Mouse (Mus musculus) hindbrain, embryonic 15.5 days (tissue): ENCODE measurements around the gene Nthl1. TPM values are rescaled to one million over a fixed set of nuclear protein-coding genes. Genes with fewer than 3 reads are reported as not detected.

Source experiments
- ATAC-seq: fragments of 200-750 bp; cut with Nextera tagmentation; 2 replicates; pipeline ENCODE4 v1.8.0; 2017; ENCODE audit warnings: low read depth, moderate number of reproducible peaks, moderate TSS enrichment; ENCODE audit not compliant: low FRiP score
- H3K27ac ChIP-seq: fragments of 300-500 bp; sonication (generic); replicated peaks from 2 replicates; pipeline ENCODE4 v1.5.1; 2015; ENCODE audit warnings: mild to moderate bottlenecking, inconsistent platforms
- H3K27me3 ChIP-seq: fragments of 300-500 bp; sonication (generic); 2 replicates; pipeline ENCODE4 v1.6.1; 2015; ENCODE audit warnings: control low read depth, inconsistent platforms
- H3K36me3 ChIP-seq: fragments of 300-500 bp; sonication (generic); 2 replicates; pipeline ENCODE4 v1.6.1; 2015; ENCODE audit warnings: control low read depth, inconsistent platforms
- H3K4me1 ChIP-seq: fragments of 300-500 bp; sonication (generic); replicated peaks from 2 replicates; pipeline ENCODE4 v1.6.1; 2015; ENCODE audit warnings: control low read depth, inconsistent platforms
- H3K4me2 ChIP-seq: fragments of 300-500 bp; sonication (generic); 2 replicates; pipeline ENCODE4 v1.6.1; 2015; ENCODE audit warnings: moderate library complexity, mild to moderate bottlenecking, inconsistent platforms
- H3K4me3 ChIP-seq: fragments of 300-500 bp; sonication (generic); 2 replicates; pipeline ENCODE4 v1.5.1; 2015; ENCODE audit warnings: mild to moderate bottlenecking, inconsistent platforms
- H3K9ac ChIP-seq: fragments of 300-500 bp; sonication (generic); 2 replicates; pipeline ENCODE4 v1.6.1; 2015; ENCODE audit warnings: inconsistent platforms
- H3K9me3 ChIP-seq: fragments of 300-500 bp; sonication (generic); 2 replicates; pipeline ENCODE4 v1.6.1; 2016; ENCODE audit warnings: control low read depth, inconsistent platforms
- WGBS: fragments of 180-500 bp; shearing (Covaris S2); methylation state at CpG from one replicate; pipeline ENCODE4 v1.1.7; 2015; 5-methylcytosine and 5-hydroxymethylcytosine counted together
- polyA plus RNA-seq: library from polyadenylated mRNA; unstranded; fragments of >200 nt; fragmentation: Nextera tagmentation; extraction: Ambion mirVana; gene quantifications from 2 replicates; pipeline ENCODE4 v1.2.1, GENCODE M21; 2015

Nthl1 gene
- polyA plus RNA-seq, result 11.4 and 11.6 TPM in 2 replicates

GRCm38 (mm10) chr17:24632167-24632812 is at the start of gene Nthl1, which contains the start of gene Tsc2:
Gene Nthl1, plus strand, starts transcription at chr17:24632680.
Gene Tsc2, minus strand, starts transcription at chr17:24632630.
- peak within 1 kb of the TSS; percentile 93 for H3K4me2 ChIP-seq
- H3K4me1 ChIP-seq, result peaks cover 18% of the 10 kb centered on the region
- H3K36me3 ChIP-seq, result peaks cover 31% of the 10 kb centered on the region
- no peaks in the 10 kb centered on the region for H3K27me3 ChIP-seq
- peak within 1 kb of the TSS; percentile 80 for H3K4me3 ChIP-seq
- no peaks in the 10 kb centered on the region for H3K9me3 ChIP-seq
- H3K27ac ChIP-seq, result peak within 1 kb of the TSS; percentile 84
- 2% methylated on average over 51 of the region's 51 CpGs for WGBS
- H3K9ac ChIP-seq, result peak within 1 kb of the TSS; percentile 61
- ATAC-seq, result peak; percentile 92

- H3K9ac ChIP-seq, result no peak overlapping the region
- 67% methylated on average over 5 of the region's 5 CpGs for WGBS
- H3K36me3 ChIP-seq, result peaks cover 87% of the 10 kb centered on the region
- H3K4me1 ChIP-seq, result no peaks in the 10 kb centered on the region
- ATAC-seq, result no peak
- no peak overlapping the region for H3K4me2 ChIP-seq
- no peaks in the 10 kb centered on the region for H3K9me3 ChIP-seq
- no peaks in the 10 kb centered on the region for H3K27me3 ChIP-seq
- H3K27ac ChIP-seq, result no peak overlapping the region
- H3K4me3 ChIP-seq, result no peak overlapping the region
Measured at GRCm38 (mm10) chr17:24583599-24584460, 48.6 kb upstream of the Nthl1 start.

- ATAC-seq, result no peak
- Histone ChIP-seq H3K9me3 (no peaks in the 10 kb centered on the region), H3K27me3 (no peaks in the 10 kb centered on the region), H3K4me1 (no peaks in the 10 kb centered on the region), H3K4me3 (no peak overlapping the region), H3K27ac (no peak overlapping the region), H3K4me2 (no peak overlapping the region), H3K36me3 (peaks cover 84% of the 10 kb centered on the region), H3K9ac (no peak overlapping the region)
- 80% methylated on average over 3 of the region's 3 CpGs for WGBS
Measured at GRCm38 (mm10) chr17:24584520-24584919, 48.0 kb upstream of the Nthl1 start.

GRCm38 (mm10) chr17:24586532-24586931 is 45.9 kb upstream of the Nthl1 start:
- peaks cover 78% of the 10 kb centered on the region for H3K36me3 ChIP-seq
- no peak for ATAC-seq
- H3K27me3 ChIP-seq, result no peaks in the 10 kb centered on the region
- no peak overlapping the region for H3K9ac ChIP-seq
- no peak overlapping the region for H3K27ac ChIP-seq
- H3K4me3 ChIP-seq, result no peak overlapping the region
- no peaks in the 10 kb centered on the region for H3K4me1 ChIP-seq
- 95% methylated on average over 4 of the region's 4 CpGs for WGBS
- H3K4me2 ChIP-seq, result no peak overlapping the region
- H3K9me3 ChIP-seq, result no peaks in the 10 kb centered on the region

GRCm38 (mm10) chr17:24590943-24591342 is 41.5 kb upstream of the Nthl1 start:
- H3K27ac ChIP-seq, result no peak overlapping the region
- H3K9ac ChIP-seq, result no peak overlapping the region
- ATAC-seq, result no peak
- no peak overlapping the region for H3K4me2 ChIP-seq
- no peaks in the 10 kb centered on the region for H3K4me1 ChIP-seq
- WGBS, result 81% methylated on average over 3 of the region's 3 CpGs
- no peak overlapping the region for H3K4me3 ChIP-seq
- H3K27me3 ChIP-seq, result no peaks in the 10 kb centered on the region
- no peaks in the 10 kb centered on the region for H3K9me3 ChIP-seq
- peaks cover 84% of the 10 kb centered on the region for H3K36me3 ChIP-seq

- no peaks in the 10 kb centered on the region for H3K4me1 ChIP-seq
- no peak overlapping the region for H3K27ac ChIP-seq
- no peaks in the 10 kb centered on the region for H3K27me3 ChIP-seq
- no peak overlapping the region for H3K9ac ChIP-seq
- no peak for ATAC-seq
- H3K36me3 ChIP-seq, result peaks cover 84% of the 10 kb centered on the region
- H3K4me3 ChIP-seq, result no peak overlapping the region
- no peaks in the 10 kb centered on the region for H3K9me3 ChIP-seq
- 96% methylated on average over 5 of the region's 5 CpGs for WGBS
- no peak overlapping the region for H3K4me2 ChIP-seq
Measured at GRCm38 (mm10) chr17:24591695-24592094, 40.8 kb upstream of the Nthl1 start.

GRCm38 (mm10) chr17:24593248-24593647 is 39.2 kb upstream of the Nthl1 start:
- WGBS, result 83% methylated on average over 5 of the region's 5 CpGs
- Histone ChIP-seq H3K27ac (no peak overlapping the region), H3K4me2 (no peak overlapping the region), H3K9me3 (no peaks in the 10 kb centered on the region), H3K27me3 (no peaks in the 10 kb centered on the region), H3K4me1 (no peaks in the 10 kb centered on the region), H3K4me3 (no peak overlapping the region), H3K9ac (no peak overlapping the region), H3K36me3 (peaks cover 84% of the 10 kb centered on the region)
- ATAC-seq, result no peak; the same call in 1 of the 2 replicates

- H3K4me1 ChIP-seq, result no peaks in the 10 kb centered on the region
- H3K27me3 ChIP-seq, result no peaks in the 10 kb centered on the region
- no peak overlapping the region for H3K27ac ChIP-seq
- H3K9me3 ChIP-seq, result no peaks in the 10 kb centered on the region
- H3K4me2 ChIP-seq, result no peak overlapping the region
- no peak overlapping the region for H3K4me3 ChIP-seq
- ATAC-seq, result no peak
- H3K36me3 ChIP-seq, result peaks cover 89% of the 10 kb centered on the region
- 93% methylated on average over 26 of the region's 26 CpGs for WGBS
- H3K9ac ChIP-seq, result no peak overlapping the region
Measured at GRCm38 (mm10) chr17:24593992-24594890, 38.2 kb upstream of the Nthl1 start.

GRCm38 (mm10) chr17:24595126-24596072 is 37.1 kb upstream of the Nthl1 start:
- Histone ChIP-seq H3K36me3 (peaks cover 95% of the 10 kb centered on the region), H3K4me3 (no peak overlapping the region), H3K9me3 (no peaks in the 10 kb centered on the region), H3K9ac (no peak overlapping the region), H3K27ac (no peak overlapping the region; the same call in 1 of the 2 replicates), H3K4me2 (no peak overlapping the region), H3K27me3 (no peaks in the 10 kb centered on the region), H3K4me1 (no peaks in the 10 kb centered on the region)
- ATAC-seq, result no peak
- WGBS, result 78% methylated on average over 17 of the region's 17 CpGs

- Histone ChIP-seq H3K4me2 (no peak overlapping the region), H3K27me3 (no peaks in the 10 kb centered on the region), H3K4me3 (no peak overlapping the region), H3K4me1 (no peaks in the 10 kb centered on the region), H3K36me3 (peaks cover 94% of the 10 kb centered on the region), H3K9me3 (no peaks in the 10 kb centered on the region), H3K9ac (no peak overlapping the region), H3K27ac (no peak overlapping the region)
- ATAC-seq, result no peak
- WGBS, result 88% methylated on average over 5 of the region's 5 CpGs
Measured at GRCm38 (mm10) chr17:24596073-24596466, 36.4 kb upstream of the Nthl1 start.
